18 mouse cellular contexts compared by ENCODE assay signal in genomic region chr16:72740218-72740617, GRCm38 (mm10).
DNase-seq lines count a peak whose midpoint lies in the region; ATAC-seq and TF ChIP-seq lines count a peak whose summit lies in the region.
"Had no signal": no experiment of that assay in that cellular context is flagged by ENCODE, and none has a peak within 500 bp of the region (broad histone marks: within the 10 kb centered on the region; RNA-seq: fewer than 3 reads in every experiment).

No protein-coding gene starts in this region.

- no peak overlapping the region for H3K27ac ChIP-seq in hindbrain, postnatal 0 days
- H3K27ac ChIP-seq in hindbrain, embryonic 11.5 days (ENCODE audit: low read depth, low read length) = no peak overlapping the region
- no peak overlapping the region for H3K27ac ChIP-seq in limb, embryonic 13.5 days
- no peak overlapping the region for H3K27ac ChIP-seq in limb, embryonic 10.5 days
- H3K27ac ChIP-seq in embryonic facial prominence, embryonic 15.5 days (replicated peaks) = 0 out of 2 replicates have a peak overlapping the region, but pooled peaks have one; percentile 7
- H3K27ac ChIP-seq in limb, embryonic 15.5 days = no peak overlapping the region
- no peak overlapping the region for H3K27ac ChIP-seq in intestine, embryonic 16.5 days (ENCODE audit: low read length)
- H3K27ac ChIP-seq: forebrain, embryonic 13.5 days; heart, embryonic 13.5 days; hindbrain, embryonic 14.5 days had no signal

- H3K36me3 ChIP-seq in hindbrain, postnatal 0 days (ENCODE audit: insufficient read depth, low read length) = no peaks in the 10 kb centered on the region
- peaks cover 6% of the 10 kb centered on the region; the same call in 1 of the 2 replicates for H3K36me3 ChIP-seq in hindbrain, embryonic 11.5 days (ENCODE audit: control insufficient read depth, insufficient read depth, low read length)
- peaks cover 34% of the 10 kb centered on the region for H3K36me3 ChIP-seq in limb, embryonic 13.5 days
- H3K36me3 ChIP-seq in limb, embryonic 10.5 days = peaks cover 31% of the 10 kb centered on the region
- peaks cover 23% of the 10 kb centered on the region; the same call in 1 of the 2 replicates for H3K36me3 ChIP-seq in embryonic facial prominence, embryonic 15.5 days
- peaks cover 24% of the 10 kb centered on the region for H3K36me3 ChIP-seq in limb, embryonic 15.5 days
- H3K36me3 ChIP-seq in intestine, embryonic 16.5 days (ENCODE audit: control insufficient read depth, insufficient read depth, low read length) = no peaks in the 10 kb centered on the region; the same call in 1 of the 2 replicates

- WGBS in hindbrain, postnatal 0 days = 74% methylated on average over 7 of the region's 7 CpGs
- WGBS in hindbrain, embryonic 11.5 days = 87% methylated on average over 7 of the region's 7 CpGs
- 69% methylated on average over 7 of the region's 7 CpGs for WGBS in limb, embryonic 13.5 days
- WGBS in limb, embryonic 10.5 days = 93% methylated on average over 7 of the region's 7 CpGs
- WGBS in embryonic facial prominence, embryonic 15.5 days = 79% methylated on average over 7 of the region's 7 CpGs
- WGBS in limb, embryonic 15.5 days = 68% methylated on average over 7 of the region's 7 CpGs
- whole genome bisulfite sequencing in intestine, embryonic 16.5 days = 87% methylated on average over 7 of the region's 7 CpGs

- no peaks in the 10 kb centered on the region for H3K9me3 ChIP-seq in hindbrain, postnatal 0 days (ENCODE audit: low read length)
- H3K9me3 ChIP-seq in hindbrain, embryonic 11.5 days (ENCODE audit: control insufficient read depth, low read length) = no peaks in the 10 kb centered on the region
- H3K9me3 ChIP-seq in limb, embryonic 13.5 days = peaks cover 11% of the 10 kb centered on the region
- H3K9me3 ChIP-seq in limb, embryonic 10.5 days (replicated peaks) = peaks cover 3% of the 10 kb centered on the region; the same call in 1 of the 2 replicates
- H3K9me3 ChIP-seq in embryonic facial prominence, embryonic 15.5 days (replicated peaks) = no peaks in the 10 kb centered on the region
- H3K9me3 ChIP-seq in limb, embryonic 15.5 days = no peaks in the 10 kb centered on the region
- H3K9me3 ChIP-seq in intestine, embryonic 16.5 days (ENCODE audit: control insufficient read depth, low read length) = peaks cover 12% of the 10 kb centered on the region; the same call in 1 of the 2 replicates
- H3K9me3 ChIP-seq: forebrain, embryonic 13.5 days had no signal

- H3K4me1 ChIP-seq in hindbrain, postnatal 0 days (ENCODE audit: insufficient read depth, low read length) = no peaks in the 10 kb centered on the region
- H3K4me1 ChIP-seq in hindbrain, embryonic 11.5 days (replicated peaks; ENCODE audit: control insufficient read depth, insufficient read depth, low read length) = no peaks in the 10 kb centered on the region
- peaks cover 24% of the 10 kb centered on the region for H3K4me1 ChIP-seq in limb, embryonic 13.5 days
- H3K4me1 ChIP-seq in limb, embryonic 10.5 days = peaks cover 4% of the 10 kb centered on the region; the same call in 1 of the 2 replicates
- no peaks in the 10 kb centered on the region; the same call in 1 of the 2 replicates for H3K4me1 ChIP-seq in embryonic facial prominence, embryonic 15.5 days
- H3K4me1 ChIP-seq in limb, embryonic 15.5 days = peaks cover 9% of the 10 kb centered on the region
- no peaks in the 10 kb centered on the region for H3K4me1 ChIP-seq in intestine, embryonic 16.5 days (ENCODE audit: control insufficient read depth, insufficient read depth, low read length)

- no peak overlapping the region for H3K4me2 ChIP-seq in hindbrain, postnatal 0 days (ENCODE audit: low read depth, low read length)
- H3K4me2 ChIP-seq in hindbrain, embryonic 11.5 days (replicated peaks; ENCODE audit: low read depth, low read length) = no peak overlapping the region
- no peak overlapping the region for H3K4me2 ChIP-seq in limb, embryonic 13.5 days (replicated peaks)
- no peak overlapping the region for H3K4me2 ChIP-seq in embryonic facial prominence, embryonic 15.5 days (replicated peaks)
- H3K4me2 ChIP-seq in limb, embryonic 15.5 days = no peak overlapping the region
- no peak overlapping the region for H3K4me2 ChIP-seq in intestine, embryonic 16.5 days (ENCODE audit: low read depth, low read length)
- H3K4me2 ChIP-seq: forebrain, embryonic 13.5 days; heart, embryonic 13.5 days; hindbrain, embryonic 14.5 days had no signal

- 0 out of 2 replicates have a peak, but pooled peaks have one; percentile 40 for ATAC-seq in hindbrain, postnatal 0 days
- no peak for ATAC-seq in hindbrain, embryonic 11.5 days (ENCODE audit: low FRiP score)
- peak; percentile 51; the same call in 1 of the 2 replicates for ATAC-seq in limb, embryonic 13.5 days (ENCODE audit: low FRiP score, low read depth)
- ATAC-seq in embryonic facial prominence, embryonic 15.5 days (ENCODE audit: insufficient number of reproducible peaks, low FRiP score, low TSS enrichment, low read depth) = no peak
- 0 out of 2 replicates have a peak, but pooled peaks have one; percentile 10 for ATAC-seq in limb, embryonic 15.5 days (ENCODE audit: insufficient number of reproducible peaks, low FRiP score, low TSS enrichment, low read depth)
- no peak for ATAC-seq in intestine, embryonic 16.5 days
- ATAC-seq: forebrain, embryonic 13.5 days; forebrain, postnatal 0 days had no signal

- no peaks in the 10 kb centered on the region for H3K27me3 ChIP-seq in hindbrain, postnatal 0 days (ENCODE audit: insufficient read depth, low read length)
- H3K27me3 ChIP-seq in hindbrain, embryonic 11.5 days (ENCODE audit: control insufficient read depth, insufficient read depth, low read length) = 0 out of 2 replicates have a peak, but pooled peaks cover 2% of the 10 kb centered on the region
- H3K27me3 ChIP-seq in limb, embryonic 13.5 days = no peaks in the 10 kb centered on the region
- H3K27me3 ChIP-seq in limb, embryonic 10.5 days (ENCODE audit: low read depth, poor library complexity, severe bottlenecking) = no peaks in the 10 kb centered on the region
- no peaks in the 10 kb centered on the region for H3K27me3 ChIP-seq in embryonic facial prominence, embryonic 15.5 days
- no peaks in the 10 kb centered on the region for H3K27me3 ChIP-seq in limb, embryonic 15.5 days
- no peaks in the 10 kb centered on the region for H3K27me3 ChIP-seq in intestine, embryonic 16.5 days (replicated peaks; ENCODE audit: control insufficient read depth, insufficient read depth, low read length)
- H3K27me3 ChIP-seq: forebrain, embryonic 13.5 days; heart, embryonic 13.5 days had no signal

- no peak overlapping the region for H3K4me3 ChIP-seq in hindbrain, postnatal 0 days (ENCODE audit: low read length)
- no peak overlapping the region for H3K4me3 ChIP-seq in hindbrain, embryonic 11.5 days (ENCODE audit: low read depth, low read length)
- no peak overlapping the region for H3K4me3 ChIP-seq in limb, embryonic 13.5 days
- H3K4me3 ChIP-seq in limb, embryonic 10.5 days = no peak overlapping the region
- no peak overlapping the region for H3K4me3 ChIP-seq in embryonic facial prominence, embryonic 15.5 days (replicated peaks)
- H3K4me3 ChIP-seq in limb, embryonic 15.5 days = no peak overlapping the region
- no peak overlapping the region for H3K4me3 ChIP-seq in intestine, embryonic 16.5 days (ENCODE audit: low read length)
- H3K4me3 ChIP-seq: forebrain, embryonic 13.5 days; heart, embryonic 13.5 days had no signal

- H3K9ac ChIP-seq in hindbrain, postnatal 0 days (replicated peaks; ENCODE audit: low read length) = no peak overlapping the region
- no peak overlapping the region for H3K9ac ChIP-seq in hindbrain, embryonic 11.5 days (ENCODE audit: low read depth, low read length)
- H3K9ac ChIP-seq in limb, embryonic 13.5 days = no peak overlapping the region
- H3K9ac ChIP-seq in embryonic facial prominence, embryonic 15.5 days = no peak overlapping the region
- no peak overlapping the region for H3K9ac ChIP-seq in limb, embryonic 15.5 days
- H3K9ac ChIP-seq in intestine, embryonic 16.5 days (ENCODE audit: low read depth, low read length) = no peak overlapping the region
- H3K9ac ChIP-seq: forebrain, embryonic 13.5 days; forebrain, postnatal 0 days; heart, embryonic 13.5 days; hindbrain, embryonic 14.5 days had no signal

- TF ChIP-seq CTCF in hindbrain, postnatal 0 days (IDR thresholded peaks at IDR 0.05; ENCODE audit: low read depth) = no peak

- no peak for DNase-seq in hindbrain, postnatal 0 days (ENCODE audit: low spot score)
- no peak for DNase-seq in hindbrain, embryonic 11.5 days (ENCODE audit: low spot score)
- no peak for DNase-seq in limb, embryonic 10.5 days (ENCODE audit: low spot score)
- DNase-seq: adrenal gland, adult 2 months; adrenal gland, postnatal 25 days; cerebellum, adult 2 months; cerebellum, postnatal 10 days; forebrain, postnatal 0 days; gastrocnemius, postnatal 36 days; heart, adult 11 months; heart, postnatal 36 days had no signal

Comparison
In these comparisons a context has a peak if more than half of its experiments do, and no peak if none do; other contexts are left out.
1. ATAC-seq: peak in hindbrain, postnatal 0 days (single experiment), limb, embryonic 13.5 days (single experiment) and limb, embryonic 15.5 days (single experiment); none in hindbrain, embryonic 11.5 days (single experiment), embryonic facial prominence, embryonic 15.5 days (single experiment) and intestine, embryonic 16.5 days (single experiment).